Mouse (Mus musculus): ENCODE results near the gene Rnf167.

Gene Rnf167

GRCm38 (mm10) chr11:70674014-70674413 is 27.0 kb downstream of the Rnf167 start:
- DNase-seq (ENCODE audit: extremely low read depth, low read depth), result no peak

GRCm38 (mm10) chr11:70674501-70674900 is 27.5 kb downstream of the Rnf167 start:
- DNase-seq (ENCODE audit: extremely low read depth, low read depth), result no peak

- no peak for DNase-seq (ENCODE audit: extremely low read depth, low read depth)
Observed at GRCm38 (mm10) chr11:70678092-70678491, 31.1 kb downstream of the Rnf167 start.

GRCm38 (mm10) chr11:70678576-70678975 is 31.5 kb downstream of the Rnf167 start:
- no peak for DNase-seq (ENCODE audit: extremely low read depth, low read depth)

- no peak for DNase-seq (ENCODE audit: extremely low read depth, low read depth)
Observed at GRCm38 (mm10) chr11:70679361-70679760, 32.3 kb downstream of the Rnf167 start.

GRCm38 (mm10) chr11:70679894-70680293 is 32.9 kb downstream of the Rnf167 start:
- peak; percentile 92 for DNase-seq (ENCODE audit: extremely low read depth, low read depth)

GRCm38 (mm10) chr11:70681170-70681569 is 34.1 kb downstream of the Rnf167 start:
- DNase-seq (ENCODE audit: extremely low read depth, low read depth), result no peak

- DNase-seq (ENCODE audit: extremely low read depth, low read depth), result no peak
Observed at GRCm38 (mm10) chr11:70681897-70682581, 35.0 kb downstream of the Rnf167 start.

- DNase-seq (ENCODE audit: extremely low read depth, low read depth), result no peak
Observed at GRCm38 (mm10) chr11:70683640-70684039, 36.6 kb downstream of the Rnf167 start.

- DNase-seq (ENCODE audit: extremely low read depth, low read depth), result peak; percentile 46
Observed at GRCm38 (mm10) chr11:70686901-70687566, 40.0 kb downstream of the Rnf167 start.

- DNase-seq (ENCODE audit: extremely low read depth, low read depth), result no peak
Observed at GRCm38 (mm10) chr11:70687601-70688199, 40.7 kb downstream of the Rnf167 start, which contains the start of gene Camta2. Camta2 (minus strand) TSS chr11:70688105.

GRCm38 (mm10) chr11:70688372-70688771 is 41.3 kb downstream of the Rnf167 start:
- DNase-seq (ENCODE audit: extremely low read depth, low read depth), result no peak

GRCm38 (mm10) chr11:70689578-70689977 is 42.5 kb downstream of the Rnf167 start:
- no peak for DNase-seq (ENCODE audit: extremely low read depth, low read depth)

GRCm38 (mm10) chr11:70693504-70693903 is 46.5 kb downstream of the Rnf167 start:
- DNase-seq (ENCODE audit: extremely low read depth, low read depth), result no peak

GRCm38 (mm10) chr11:70697376-70697775 is 50.3 kb downstream of the Rnf167 start:
- no peak for DNase-seq (ENCODE audit: extremely low read depth, low read depth)

GRCm38 (mm10) chr11:70699051-70699450 is 52.0 kb downstream of the Rnf167 start:
- no peak for DNase-seq (ENCODE audit: extremely low read depth, low read depth)

- DNase-seq (ENCODE audit: extremely low read depth, low read depth), result peak; percentile 65
Observed at GRCm38 (mm10) chr11:70699722-70700556, 52.9 kb downstream of the Rnf167 start, which contains the start of the genes Inca1 and Kif1c. Inca1 (minus strand) TSS chr11:70700155. Kif1c (plus strand) TSS chr11:70700548.

GRCm38 (mm10) chr11:70700613-70701012 is 53.6 kb downstream of the Rnf167 start:
- no peak for DNase-seq (ENCODE audit: extremely low read depth, low read depth)
